Mouse (Mus musculus) embryonic fibroblast, embryonic 13.5 days (primary cell): ENCODE results near the gene Gpr61.

Experiments used
- CTCF ChIP-seq: IDR thresholded peaks from 2 replicates; pipeline ENCODE4 v1.5.1; 2011; ENCODE audit warnings: mild to moderate bottlenecking, control low read depth, low read length, moderate library complexity, borderline replicate concordance; ENCODE audit not compliant: insufficient read depth
- POLR2A ChIP-seq: IDR thresholded peaks from 2 replicates; pipeline ENCODE4 v1.6.1; 2011; ENCODE audit warnings: low read depth, mild to moderate bottlenecking, control low read depth, low read length, moderate library complexity

DNA sequence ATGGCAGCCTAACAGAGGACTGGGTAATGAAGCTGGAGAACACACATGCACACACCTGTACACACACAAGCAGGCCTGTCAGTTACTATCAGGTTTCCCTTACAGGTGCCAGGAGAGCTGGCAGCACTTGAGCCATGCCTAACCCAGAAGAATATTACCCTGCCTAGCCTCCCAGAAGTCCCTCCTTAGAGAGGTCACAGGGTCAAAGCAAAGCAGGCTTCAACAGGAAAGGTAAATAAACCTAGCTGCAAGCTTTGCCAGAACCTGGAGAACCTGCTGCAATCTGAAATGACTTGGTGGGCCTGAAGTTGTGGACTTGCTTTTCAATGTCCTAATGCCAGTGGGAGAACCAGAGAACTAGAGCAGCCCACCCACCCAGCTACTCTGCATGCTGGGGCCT is 47.8 kb upstream of the Gpr61 start:
- TF ChIP-seq POLR2A (no peak), CTCF (no peak)
